Mouse (Mus musculus): Measurements from ENCODE around the gene Cela2a.

Gene Cela2a

DNA sequence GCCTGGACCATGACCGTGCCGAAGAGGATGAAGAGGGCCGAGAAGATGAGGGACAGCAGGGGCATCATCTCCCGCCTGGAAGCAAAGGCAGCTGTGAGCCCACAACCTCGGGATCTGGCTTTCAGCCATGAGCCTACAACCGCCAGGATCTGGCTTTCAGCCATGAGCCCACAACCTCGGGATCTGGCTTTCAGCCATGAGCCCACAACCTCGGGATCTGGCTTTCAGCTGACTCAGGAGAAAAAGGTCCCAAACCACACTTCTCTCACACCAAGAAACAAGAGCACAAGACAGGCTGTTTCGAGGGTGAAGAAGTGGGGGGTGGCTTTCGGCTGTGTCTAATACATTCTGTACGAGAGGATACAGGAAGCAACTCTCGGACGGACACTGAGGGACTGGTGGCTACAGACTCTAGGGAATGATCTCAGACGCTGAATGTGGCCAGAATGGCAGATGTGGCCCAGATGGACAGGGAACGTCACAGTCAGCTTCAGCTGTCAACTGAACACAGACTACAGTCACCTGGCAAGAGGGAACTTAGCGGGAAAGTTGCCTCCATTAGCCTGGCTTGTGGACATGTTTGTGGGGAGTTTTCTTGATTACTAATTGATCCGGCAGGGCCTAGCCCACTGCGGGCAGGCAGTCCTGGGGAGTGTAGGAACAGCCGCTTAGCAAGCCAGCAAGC, 59.1 kb downstream of the Cela2a start:
- CTCF ChIA-PET: interaction anchor here in 1 of 4 experiments (0.6 kb wide), 1 partner anchor 264 kb away, joined by 3 read pairs; no protein-coding TSS in a partner anchor

DNA sequence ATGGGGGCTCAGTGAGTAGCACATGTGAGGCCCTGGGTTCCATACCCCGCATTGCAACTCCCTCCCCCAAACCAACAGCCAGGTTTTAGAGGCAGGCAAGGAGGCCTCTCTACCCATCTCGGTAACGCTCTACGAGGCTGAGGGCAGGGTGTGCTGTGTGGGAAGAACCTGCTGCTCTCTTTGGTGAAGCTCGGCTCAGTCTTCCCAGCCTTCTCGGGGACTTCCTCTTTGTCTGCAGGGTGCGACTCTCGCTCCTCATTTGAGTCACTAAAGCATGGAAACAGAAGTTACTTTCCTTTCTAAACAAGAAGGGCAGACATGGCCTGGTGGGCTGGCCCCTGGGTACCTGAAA, 59.7 kb downstream of the Cela2a start:
- POLR2A ChIA-PET: interaction anchor here in 1 of 4 experiments (0.6 to 1.2 kb wide), 2 partner anchors 18 to 94 kb away, joined by 3 read pairs; no protein-coding TSS in a partner anchor

More for the DNA sequence above, 59.1 kb downstream of the Cela2a start:
- POLR2A ChIA-PET: interaction anchor here in 1 of 4 experiments (0.6 to 1.2 kb wide), 2 partner anchors 17 to 94 kb away, joined by 3 read pairs; no protein-coding TSS in a partner anchor

DNA sequence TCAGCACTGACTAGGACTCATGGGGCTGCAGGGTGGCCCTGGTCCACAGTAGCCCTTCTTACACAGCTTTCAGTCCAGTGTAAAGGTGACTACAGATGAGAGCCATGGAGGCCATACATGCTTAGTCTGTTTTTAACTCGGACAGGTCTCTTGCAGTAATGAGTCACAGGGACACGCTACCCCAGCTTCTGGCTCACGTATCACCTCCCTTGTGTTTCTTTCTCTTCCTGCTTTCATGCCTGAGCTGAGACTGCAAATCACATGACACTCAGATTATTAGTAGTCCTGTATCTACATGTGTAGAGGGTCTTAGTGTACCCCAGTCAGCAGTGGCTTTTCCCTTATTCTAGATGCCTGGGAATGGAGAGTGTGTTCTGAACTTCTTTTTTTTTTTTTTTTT, 61.0 kb downstream of the Cela2a start:
- ChIA-PET CTCF (interaction anchor here in 2 of 4 experiments (0.6 to 1.3 kb wide), 4 partner anchors 8 to 1560 kb away, joined by 3 to 8 read pairs (median 3); no protein-coding TSS in a partner anchor), POLR2A (interaction anchor here in 1 of 4 experiments (0.6 to 1.1 kb wide), 6 partner anchors 12 to 190 kb away, joined by 3 to 7 read pairs (median 4); partner anchors contain the start of gene Casp9)

More for the DNA sequence above, 59.7 kb downstream of the Cela2a start:
- CTCF ChIA-PET: no interaction called here
